Mouse (Mus musculus) stomach, postnatal 0 days (tissue): ENCODE data around the gene Ppid.

Experiments used
- CTCF ChIP-seq: IDR thresholded peaks from 2 replicates; pipeline ENCODE4 v1.5.1; 2016; ENCODE audit warnings: antibody characterized with exemption, low read depth, mild to moderate bottlenecking, moderate library complexity
- EP300 ChIP-seq: optimal IDR thresholded peaks from 2 replicates; pipeline ENCODE3; 2016; ENCODE audit warnings: antibody characterized with exemption

- TF ChIP-seq CTCF = no peak
- no peak for TF ChIP-seq EP300
Measured at GRCm38 (mm10) chr3:79628182-79628560, 37.0 kb downstream of the Ppid start.
